Mouse (Mus musculus) spleen, adult 12 weeks (tissue): ENCODE results near the gene Thbs4.
"Not testable (repeated sequence)": the region's sequence is repeated elsewhere in the genome, so short reads cannot be mapped to it uniquely, and the experiment has no call there.

ENCODE experiments used
- DNase-seq: peaks from one replicate; pipeline ENCODE4 v3.0.0; 2022; ENCODE audit warnings: low spot score

The Thbs4 gene

DNA sequence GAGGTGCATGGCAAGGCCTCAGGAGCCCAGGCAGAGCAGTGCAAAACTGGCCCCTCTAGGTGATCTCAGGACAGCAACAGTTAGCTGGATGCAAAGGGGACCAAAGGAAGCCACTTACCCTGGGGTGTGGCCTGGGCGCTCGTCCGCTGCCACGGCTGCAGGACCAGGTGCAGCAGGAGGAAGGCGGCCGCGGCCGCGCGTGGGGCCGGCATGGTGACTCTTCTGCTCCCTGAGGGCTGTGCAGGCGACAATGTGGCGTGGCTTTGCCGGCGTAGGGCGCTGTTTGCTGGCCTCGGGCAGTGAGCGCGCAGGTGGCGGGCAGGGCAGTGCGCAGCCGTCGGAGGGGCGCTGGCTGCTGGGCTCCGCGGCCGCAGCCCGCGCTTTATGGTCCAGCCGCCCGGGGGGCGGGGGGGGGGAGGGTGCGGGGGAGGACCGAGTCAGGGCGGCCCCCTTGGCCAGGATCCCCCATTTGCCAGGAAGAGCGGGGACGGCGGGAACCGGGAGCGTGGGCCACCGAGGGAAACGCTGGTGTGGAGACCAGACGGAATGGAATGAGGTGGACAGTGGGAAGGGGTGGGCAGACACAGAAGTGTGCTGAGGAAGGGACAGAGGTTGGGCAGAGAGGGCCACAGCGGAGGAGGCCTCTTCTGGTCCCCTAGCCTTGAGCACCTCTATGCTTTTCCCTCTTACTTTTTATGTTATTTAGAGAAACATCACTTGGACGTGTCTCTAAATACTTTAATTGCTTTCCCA, at the start of gene Thbs4:
TSS of gene Thbs4 (minus strand) at position 357 of the 753 bp plus-strand sequence.
- DNase-seq: no peak

DNA sequence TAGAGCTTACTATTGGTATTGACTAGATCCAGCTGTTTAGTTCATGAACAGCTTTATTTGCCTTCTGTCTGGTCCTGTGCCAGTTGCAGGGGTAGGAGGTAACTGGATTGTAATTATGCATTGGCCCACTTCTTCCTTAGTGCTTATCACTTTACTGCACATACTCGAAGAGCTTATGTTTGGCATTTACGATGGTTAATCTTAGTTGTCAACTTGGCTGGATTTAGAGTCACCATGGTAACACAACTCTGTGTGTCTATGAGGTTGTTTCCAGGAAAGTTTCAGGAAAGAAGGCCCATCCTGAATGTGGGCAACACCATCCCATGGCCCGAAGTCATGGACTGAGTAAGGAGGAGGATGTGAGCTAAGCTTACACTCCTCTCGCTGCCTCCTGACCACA, 38.5 kb upstream of the Thbs4 start:
- no peak for DNase-seq

DNA sequence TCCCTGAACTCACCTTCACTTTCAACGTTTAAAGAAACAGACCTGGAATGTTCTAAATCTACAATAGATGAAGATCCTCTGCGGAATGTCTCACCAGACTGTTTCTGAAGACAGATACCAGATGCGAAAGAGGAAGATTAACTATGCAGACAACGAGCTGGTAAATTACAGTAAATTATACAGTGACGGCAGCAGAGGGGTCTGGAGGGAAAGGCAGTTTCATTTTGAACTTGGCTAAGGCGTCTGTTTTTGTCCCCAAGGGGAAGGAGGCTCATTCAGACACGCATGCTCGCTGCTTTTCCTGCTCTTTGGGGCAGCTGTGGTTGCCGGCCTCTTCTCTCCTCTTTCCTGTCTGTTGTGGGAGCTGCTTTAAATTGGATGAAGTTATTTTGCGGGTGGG, 34.2 kb upstream of the Thbs4 start:
- DNase-seq: no peak

GRCm38 (mm10) chr13:92817357-92817756, 22.7 kb upstream of the Thbs4 start:
- no peak for DNase-seq

DNA sequence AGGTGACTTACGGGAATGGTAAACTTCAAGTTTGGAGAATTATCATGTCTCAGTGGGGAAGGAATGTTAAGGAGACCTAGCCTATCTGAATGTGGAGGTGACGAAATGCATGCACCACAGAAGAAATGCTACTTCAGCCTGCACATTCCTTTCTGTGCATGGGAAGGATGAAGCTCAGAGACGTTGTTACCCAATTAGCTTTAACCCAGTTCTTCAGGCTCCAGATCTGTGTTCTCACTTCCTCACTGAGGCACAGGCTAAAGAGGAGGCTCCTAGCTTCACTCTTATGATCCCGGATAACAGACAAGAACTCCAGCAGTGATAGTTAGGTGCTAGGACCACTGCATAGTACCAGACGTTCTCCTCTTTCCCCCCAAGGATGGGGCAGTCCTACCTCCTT, 21.7 kb upstream of the Thbs4 start:
- no peak for DNase-seq

DNA sequence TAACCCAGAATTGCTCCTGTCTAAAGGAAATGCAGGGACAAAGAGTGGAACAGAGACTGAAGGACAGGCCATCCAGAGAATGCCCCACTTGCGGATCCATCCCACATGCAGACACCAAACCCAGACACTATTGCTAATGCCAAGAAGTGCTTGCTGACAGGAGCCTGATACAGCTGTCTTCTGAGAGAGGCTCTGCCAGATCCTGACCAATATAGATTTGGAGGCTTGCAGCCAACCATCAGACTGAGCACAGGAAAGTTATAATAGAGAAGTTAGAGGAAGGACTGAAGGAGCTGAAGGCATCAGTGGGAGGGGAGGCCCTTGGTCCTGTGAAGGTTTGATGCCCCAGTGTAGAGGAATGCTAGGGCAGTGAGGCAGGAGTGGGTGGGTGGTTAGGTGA, 16.0 kb upstream of the Thbs4 start:
- not testable (repeated sequence) for DNase-seq

DNA sequence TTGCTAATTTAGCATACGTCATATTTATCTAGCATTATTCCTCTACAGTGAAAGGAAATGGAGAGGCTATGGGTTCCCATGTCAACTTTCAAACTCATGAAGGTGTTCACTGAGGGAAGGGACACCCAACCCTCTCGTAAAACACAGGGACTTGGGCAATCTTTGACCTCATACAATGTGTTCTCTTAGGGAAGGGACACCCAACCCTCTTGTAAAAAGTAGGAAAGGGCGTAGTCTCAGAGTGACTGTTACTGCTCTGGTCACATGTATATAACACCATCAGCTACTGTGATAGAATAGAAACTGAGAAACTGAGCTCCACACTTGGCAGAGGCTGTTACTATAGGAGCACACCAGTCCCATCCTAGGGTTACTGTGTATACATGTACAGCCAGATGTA, 13.2 kb upstream of the Thbs4 start:
- no peak for DNase-seq

GRCm38 (mm10) chr13:92806785-92807184, 12.2 kb upstream of the Thbs4 start:
- no peak for DNase-seq

DNA sequence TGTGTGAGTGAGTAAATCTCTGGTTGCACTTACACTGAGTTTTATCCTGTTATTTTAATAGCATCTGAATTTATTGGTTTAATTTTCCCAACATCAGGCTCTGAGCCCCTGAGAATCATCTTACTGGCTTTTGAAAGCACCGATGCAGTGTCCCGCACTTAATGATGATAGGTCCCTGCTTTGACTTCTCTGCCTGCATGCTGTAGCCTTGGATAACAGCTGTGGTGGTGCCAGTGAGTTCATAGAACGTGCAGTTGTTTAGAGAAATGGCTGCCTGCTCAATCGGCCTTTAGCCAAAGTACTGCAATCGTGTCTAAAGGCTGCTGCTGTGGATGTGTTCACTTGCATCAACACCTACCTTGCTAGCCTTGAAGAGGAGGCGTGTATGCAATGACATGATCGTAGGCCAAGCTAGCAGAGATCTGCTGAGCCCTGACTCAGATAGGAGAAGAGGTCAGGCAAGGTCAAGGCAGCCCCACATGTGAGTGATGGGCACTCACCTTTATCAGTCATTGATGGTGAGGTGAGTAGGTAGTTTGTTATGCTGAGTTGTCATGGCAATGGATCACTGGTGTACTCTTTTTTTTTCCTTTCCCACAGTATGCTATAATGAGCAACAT, 4.8 kb upstream of the Thbs4 start:
- no peak for DNase-seq

GRCm38 (mm10) chr13:92798830-92799229, 4.2 kb upstream of the Thbs4 start:
- DNase-seq: no peak

DNA sequence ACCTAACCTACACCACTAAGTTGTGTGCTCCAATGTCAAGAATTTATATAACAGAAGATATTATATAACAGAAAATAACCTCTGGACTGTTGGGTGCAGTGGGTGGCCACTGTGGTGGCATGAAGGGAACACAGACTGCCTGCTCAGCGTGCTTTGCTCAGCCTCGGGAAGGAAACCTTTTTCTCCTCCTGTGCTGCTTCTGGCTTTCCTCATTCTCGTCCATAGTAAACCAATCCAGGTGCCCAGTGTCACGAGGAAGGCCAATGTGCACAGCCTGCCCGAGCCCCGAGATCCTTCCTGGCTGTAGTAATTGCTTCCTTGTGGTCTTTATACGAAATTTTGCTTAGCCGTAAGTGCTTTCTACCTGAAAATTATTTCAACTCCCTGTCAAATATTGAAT, 982 bp downstream of the Thbs4 start:
- no peak for DNase-seq

DNA sequence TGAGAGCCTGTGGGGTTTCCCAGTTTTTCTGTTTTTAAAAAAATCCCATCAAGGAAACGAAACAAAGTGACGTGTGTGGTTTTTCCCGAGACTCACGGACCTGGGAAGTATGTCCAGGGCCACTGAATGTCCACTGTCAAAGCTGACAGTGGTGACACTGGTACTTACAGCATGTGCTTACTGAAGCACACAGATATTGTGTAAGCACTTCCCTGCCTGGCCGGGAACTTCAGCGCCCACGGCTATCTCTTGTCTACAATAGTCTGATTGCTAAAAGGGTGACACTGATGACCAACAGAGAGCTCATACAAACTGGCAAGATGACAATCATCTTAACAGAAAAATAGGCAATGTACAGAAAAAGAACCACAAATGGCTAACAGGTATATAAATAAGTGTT, 3.1 kb downstream of the Thbs4 start:
- no peak for DNase-seq

DNA sequence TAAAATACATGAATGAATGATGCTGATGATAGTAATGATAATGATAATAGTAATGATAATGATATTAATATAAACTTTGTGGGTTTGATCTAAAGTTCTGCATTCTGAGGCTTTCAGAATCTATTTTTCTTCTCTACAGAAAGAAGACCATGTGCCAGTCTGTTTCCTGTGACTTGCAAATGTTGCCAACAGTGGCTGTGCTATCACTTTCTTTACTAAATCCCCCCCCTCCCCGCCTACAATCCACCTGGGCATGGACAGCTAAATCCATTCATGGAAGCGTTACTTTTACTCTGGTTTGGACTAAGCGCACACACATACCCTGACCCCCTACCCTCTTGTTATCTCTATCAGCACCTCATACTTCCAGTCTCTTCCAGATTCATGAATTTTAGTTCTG, 10.3 kb downstream of the Thbs4 start:
- DNase-seq: no peak

DNA sequence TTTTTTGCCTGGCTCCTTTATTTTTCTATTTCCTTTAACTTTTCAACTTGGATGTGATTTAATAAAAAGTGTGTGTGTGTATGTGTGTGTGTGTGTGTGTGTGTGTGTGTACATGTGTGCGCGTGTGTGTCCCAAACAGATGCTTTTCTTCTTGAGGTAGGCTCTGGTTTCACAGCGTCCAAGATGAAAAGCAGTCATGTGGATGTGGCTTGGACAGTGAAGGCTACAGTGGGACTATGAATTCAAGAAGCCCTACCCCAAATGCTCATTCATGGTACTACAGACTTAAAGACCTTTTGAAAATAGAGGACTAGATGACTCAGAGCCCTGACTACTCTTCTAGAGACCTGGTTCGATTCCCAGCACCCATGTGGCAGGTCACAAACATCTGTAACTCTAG, 11.1 kb downstream of the Thbs4 start:
- no peak for DNase-seq

- no peak for DNase-seq
These were observed 13.7 kb downstream of the Thbs4 start for GRCm38 (mm10) chr13:92780927-92781326.

GRCm38 (mm10) chr13:92780076-92780475, 14.5 kb downstream of the Thbs4 start:
- no peak for DNase-seq

- DNase-seq: no peak
These were observed 16.0 kb downstream of the Thbs4 start for GRCm38 (mm10) chr13:92778642-92779041.

DNA sequence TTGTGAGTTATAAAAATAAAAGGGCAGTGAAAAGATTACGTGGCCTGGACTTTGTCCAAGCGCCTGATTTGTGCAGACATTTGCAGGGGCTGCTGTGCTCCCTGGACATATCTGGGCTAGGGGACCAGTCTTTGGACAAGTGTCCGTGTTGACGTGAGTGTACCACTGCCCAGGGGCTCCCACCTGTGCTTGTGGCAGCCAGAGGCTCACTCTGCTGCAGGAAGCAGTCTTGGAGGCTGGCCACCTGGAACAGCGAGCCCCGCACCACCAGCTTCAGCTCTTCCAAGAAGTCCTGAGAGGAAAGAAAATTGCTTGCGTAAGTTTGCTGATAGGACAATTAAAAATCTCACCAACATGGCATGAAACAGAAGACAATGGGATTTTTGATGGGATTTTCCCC, 18.7 kb downstream of the Thbs4 start:
- no peak for DNase-seq

DNA sequence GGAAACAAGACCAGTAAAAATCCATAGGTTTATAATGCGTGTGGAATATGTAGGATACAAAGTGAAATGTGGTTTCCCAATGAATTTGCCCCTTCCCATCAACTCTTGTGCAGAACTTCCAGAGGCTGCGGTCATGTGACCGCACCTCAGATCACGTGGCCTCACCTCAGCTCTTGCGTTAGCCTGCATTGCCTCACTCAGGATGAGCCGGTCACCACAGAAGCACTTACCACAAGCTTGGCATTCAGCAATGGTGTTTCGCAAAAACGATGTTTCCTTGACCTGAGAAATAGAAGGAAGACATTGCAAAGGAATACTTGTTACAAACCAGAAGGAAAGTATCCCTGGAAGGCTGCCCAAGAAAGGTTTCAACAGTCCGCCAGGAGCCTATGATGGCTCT, 19.7 kb downstream of the Thbs4 start:
- DNase-seq: no peak

DNA sequence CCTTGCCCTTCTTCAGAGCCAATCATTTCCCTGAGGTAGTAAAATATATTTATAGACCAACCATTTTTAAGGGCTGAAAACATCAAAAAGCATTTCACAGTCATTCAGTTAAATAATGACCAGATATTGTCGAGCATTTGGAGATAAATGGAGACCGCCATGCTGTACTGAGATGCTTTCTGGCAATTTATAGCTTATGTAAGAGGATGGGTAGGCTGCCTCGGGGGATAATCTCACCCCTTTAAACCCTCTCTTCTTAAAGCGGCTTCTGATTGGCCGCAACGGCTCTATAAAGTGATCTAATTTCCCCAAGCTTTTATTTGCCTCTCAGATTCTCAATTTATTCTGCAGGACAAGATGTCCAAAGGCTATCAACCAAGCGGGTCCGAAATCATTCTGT, 22.1 kb downstream of the Thbs4 start:
- DNase-seq: no peak

DNA sequence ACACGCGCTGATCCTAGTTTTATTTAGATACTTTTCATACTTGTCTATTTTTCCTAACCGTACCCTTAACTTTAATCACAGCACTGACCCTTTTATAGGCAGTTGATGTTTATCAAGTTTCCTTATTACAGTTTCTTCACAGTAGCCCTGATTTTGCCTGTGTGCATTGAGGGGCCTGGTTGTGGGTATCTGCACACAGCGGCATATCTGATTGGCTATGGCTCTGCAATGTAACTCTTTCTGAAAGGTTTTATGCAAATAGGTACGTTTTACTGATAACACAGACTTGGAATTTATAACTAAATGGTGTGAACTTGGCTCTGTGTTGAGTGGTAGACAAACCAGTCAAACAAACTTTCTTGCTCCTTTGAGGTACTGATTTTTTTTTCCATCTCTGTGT, 23.1 kb downstream of the Thbs4 start:
- DNase-seq: no peak

DNA sequence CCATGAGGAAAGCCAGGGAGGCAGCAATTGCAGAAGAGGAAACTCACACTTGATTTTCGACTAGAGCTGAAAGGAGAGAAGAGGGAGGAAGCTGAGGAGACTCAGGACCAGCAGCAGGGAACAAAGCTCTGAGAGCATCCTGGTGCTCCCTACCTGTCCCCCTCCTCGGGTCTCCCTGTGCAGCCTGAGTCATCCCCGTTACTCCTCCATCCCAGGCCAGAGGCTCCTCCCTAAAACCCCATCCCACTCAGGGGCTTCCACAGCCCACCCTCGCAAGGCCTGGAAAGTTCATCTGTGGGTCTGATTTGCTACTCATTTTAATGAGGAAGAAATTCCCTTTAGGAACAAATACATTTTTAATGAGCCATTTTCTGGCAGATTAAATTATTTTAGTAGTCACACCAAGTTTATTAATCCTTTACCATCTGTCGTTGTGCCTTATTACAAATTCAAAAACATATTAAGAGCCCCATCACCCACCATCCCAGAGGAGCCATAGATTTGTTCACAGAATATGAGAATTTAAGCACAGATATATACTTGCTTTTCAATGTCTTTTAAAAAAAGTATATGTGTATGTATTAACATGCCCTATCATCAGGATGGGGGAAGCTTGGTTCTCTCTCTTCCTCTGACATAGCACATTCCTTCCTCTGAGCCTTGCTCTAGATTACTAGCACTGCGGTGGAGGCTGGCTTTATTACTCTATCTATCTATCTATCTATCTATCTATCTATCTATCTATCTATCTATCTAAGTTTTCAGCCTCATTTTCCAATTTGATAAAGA, 29.0 kb downstream of the Thbs4 start:
- DNase-seq: no peak

DNA sequence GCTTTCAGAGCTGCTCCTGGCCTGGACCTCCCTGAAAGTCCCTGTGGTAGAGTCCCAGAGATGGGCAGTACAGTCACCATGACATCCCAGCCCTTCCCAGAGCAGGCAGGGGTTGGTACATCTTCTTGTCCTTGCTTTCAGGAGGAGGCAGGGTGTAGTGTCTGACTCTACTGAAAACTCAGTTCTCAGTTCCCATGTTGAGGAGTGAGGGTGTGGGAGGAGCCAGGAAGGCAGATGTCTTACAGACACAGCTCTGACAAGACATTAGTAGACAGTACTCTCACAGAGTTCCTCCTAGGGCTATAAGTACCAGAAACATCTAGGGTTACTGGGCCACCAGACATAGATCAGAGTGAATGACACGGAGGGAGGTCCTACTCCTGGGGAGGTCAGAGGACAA, 32.3 kb downstream of the Thbs4 start:
- no peak for DNase-seq
